ENCODE assay signal across 13 mouse cellular contexts in the genomic region with DNA sequence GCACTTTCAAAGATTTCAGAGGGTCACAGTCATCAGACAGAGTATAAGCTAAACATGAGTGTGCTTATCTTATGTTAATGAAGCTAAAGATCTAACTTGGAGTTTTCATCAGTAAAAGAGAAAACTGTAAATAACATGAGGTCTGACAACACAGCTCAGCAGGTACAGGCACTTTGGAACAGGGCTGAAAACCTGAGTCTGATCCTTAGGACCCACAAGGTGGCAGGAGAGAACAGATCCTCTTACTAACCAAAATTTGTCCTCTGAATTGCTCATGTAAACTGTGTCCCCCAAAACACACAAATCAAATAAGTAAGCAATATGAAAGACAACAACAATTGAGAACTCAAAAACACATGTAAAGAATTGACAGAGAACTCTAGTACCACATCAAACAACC.
DNase-seq lines count a peak whose midpoint lies in the region; ATAC-seq and TF ChIP-seq lines count a peak whose summit lies in the region.
"Had no signal": no experiment of that assay in that cellular context is flagged by ENCODE, and none has a peak within 500 bp of the region (broad histone marks: within the 10 kb centered on the region; RNA-seq: fewer than 3 reads in every experiment).

No protein-coding gene starts in this region.

- TF ChIP-seq EP300 in liver, postnatal 0 days (IDR thresholded peaks at IDR 0.05; ENCODE audit: low read depth): no peak
- TF ChIP-seq EP300 in MEL (IDR thresholded peaks at IDR 0.05; ENCODE audit: low read depth in 1 of 2, low read length in 2 of 2): no peak

- peak; percentile 24 for DNase-seq in embryo, embryonic 10.5 days (ENCODE audit: low spot score)
- DNase-seq in embryo, embryonic 11 days: no peak
- no peak for DNase-seq in liver, postnatal 0 days
- no peak for DNase-seq in liver
- DNase-seq in MEL (ENCODE audit: low read depth, low spot score): peak; percentile 25
- DNase-seq in cerebellum, postnatal 25 days: peak; percentile 28 to 54
- DNase-seq in adrenal gland, postnatal 14 days: no peak
- DNase-seq in kidney, adult 2 months: no peak
- DNase-seq: lung, postnatal 10 days had no signal

- H3K4me1 ChIP-seq in liver, postnatal 0 days (ENCODE audit: insufficient read depth): no peaks in the 10 kb centered on the region
- peaks cover 0 to 4% of the 10 kb centered on the region in 2 experiments; a peak in 2 of 4 replicates for H3K4me1 ChIP-seq in MEL (ENCODE audit: control insufficient read depth in 1 of 2, insufficient read depth in 2 of 2, low read length in 2 of 2)
- H3K4me1 ChIP-seq in kidney, adult 2 months (ENCODE audit: control insufficient read depth, insufficient read depth, low read length): no peaks in the 10 kb centered on the region
- H3K4me1 ChIP-seq: embryonic facial prominence, embryonic 12.5 days; heart, embryonic 13.5 days; hindbrain, embryonic 15.5 days had no signal

- no peak overlapping the region for H3K4me2 ChIP-seq in liver, postnatal 0 days (ENCODE audit: low read depth, low read length)
- H3K4me2 ChIP-seq: embryonic facial prominence, embryonic 12.5 days; heart, embryonic 13.5 days; hindbrain, embryonic 15.5 days had no signal

- no peak overlapping the region for H3K27ac ChIP-seq in liver, postnatal 0 days (ENCODE audit: low read depth)
- no peak overlapping the region for H3K27ac ChIP-seq in MEL (ENCODE audit: control insufficient read depth, low read depth, low read length)
- H3K27ac ChIP-seq in kidney, adult 2 months (ENCODE audit: insufficient read depth, low read depth, low read length): no peak overlapping the region
- H3K27ac ChIP-seq: embryonic facial prominence, embryonic 12.5 days; heart, embryonic 13.5 days; hindbrain, embryonic 15.5 days had no signal

- H3K79me2 ChIP-seq in MEL (ENCODE audit: control insufficient read depth, insufficient read depth, low read length, poor library complexity): no peaks in the 10 kb centered on the region

- no peaks in the 10 kb centered on the region for H3K36me3 ChIP-seq in liver, postnatal 0 days (replicated peaks; ENCODE audit: insufficient read depth, low read length)
- H3K36me3 ChIP-seq in MEL (ENCODE audit: control insufficient read depth in 1 of 2, insufficient read depth in 2 of 2, low read length in 2 of 2): no peaks in the 10 kb centered on the region
- no peaks in the 10 kb centered on the region for H3K36me3 ChIP-seq in kidney, adult 2 months (ENCODE audit: control insufficient read depth, insufficient read depth, low read length)
- H3K36me3 ChIP-seq: embryonic facial prominence, embryonic 12.5 days; heart, embryonic 13.5 days; hindbrain, embryonic 15.5 days had no signal

- H3K9me3 ChIP-seq in liver, postnatal 0 days (ENCODE audit: low read length): no peaks in the 10 kb centered on the region
- no peaks in the 10 kb centered on the region for H3K9me3 ChIP-seq in MEL (replicated peaks; ENCODE audit: insufficient read depth, low read length)
- H3K9me3 ChIP-seq: embryonic facial prominence, embryonic 12.5 days; heart, embryonic 13.5 days; hindbrain, embryonic 15.5 days had no signal

- H3K27me3 ChIP-seq in liver, postnatal 0 days (ENCODE audit: insufficient read depth, low read length): no peaks in the 10 kb centered on the region
- H3K27me3 ChIP-seq in MEL (ENCODE audit: control insufficient read depth in 1 of 2, insufficient read depth in 2 of 2, low read length in 2 of 2): no peaks in the 10 kb centered on the region
- no peaks in the 10 kb centered on the region for H3K27me3 ChIP-seq in kidney, adult 2 months (replicated peaks; ENCODE audit: control insufficient read depth, insufficient read depth, low read length)
- H3K27me3 ChIP-seq: embryonic facial prominence, embryonic 12.5 days; heart, embryonic 13.5 days; hindbrain, embryonic 15.5 days had no signal

- ATAC-seq in liver, postnatal 0 days: no peak

- H3K9ac ChIP-seq in liver, postnatal 0 days (replicated peaks): no peak overlapping the region
- H3K9ac ChIP-seq in MEL (ENCODE audit: control insufficient read depth, low read depth, low read length, poor library complexity, severe bottlenecking): no peak overlapping the region
- H3K9ac ChIP-seq: embryonic facial prominence, embryonic 12.5 days; heart, embryonic 13.5 days; hindbrain, embryonic 15.5 days had no signal

- peak; percentile 48 for TF ChIP-seq CTCF in liver, postnatal 0 days (IDR thresholded peaks at IDR 0.05; ENCODE audit: low read depth)
- TF ChIP-seq CTCF in MEL (IDR thresholded peaks at IDR 0.05 in 2 of 3, conservative IDR thresholded peaks at IDR 0.05 in 1 of 3; ENCODE audit: control insufficient read depth in 1 of 3, insufficient read depth in 1 of 3, low read depth in 2 of 3, low read length in 3 of 3, poor library complexity in 1 of 3, severe bottlenecking in 1 of 3): peak; percentile 9 to 53 (median 13); a peak in 2 of 6 replicates
- no peak; the same call in 1 of the 2 replicates for TF ChIP-seq CTCF in kidney, adult 2 months (conservative IDR thresholded peaks at IDR 0.05; ENCODE audit: insufficient read depth, insufficient read length, low read depth, low read length)

- peak; percentile 49 for TF ChIP-seq RAD21 in MEL (IDR thresholded peaks at IDR 0.05; ENCODE audit: low read depth, low read length)

- TF ChIP-seq POLR2A in MEL (IDR thresholded peaks at IDR 0.05; ENCODE audit: control insufficient read depth in 1 of 2, insufficient read depth in 1 of 2, low read depth in 1 of 2, low read length in 2 of 2, poor library complexity in 1 of 2): no peak
- TF ChIP-seq POLR2A in kidney, adult 2 months (IDR thresholded peaks at IDR 0.05; ENCODE audit: low read depth, low read length): no peak

- H3K4me3 ChIP-seq in liver, postnatal 0 days (ENCODE audit: low read depth, low read length): no peak overlapping the region
- no peak overlapping the region for H3K4me3 ChIP-seq in MEL (ENCODE audit: control insufficient read depth in 1 of 2, insufficient read depth in 1 of 2, low read depth in 2 of 2, low read length in 2 of 2)
- no peak overlapping the region for H3K4me3 ChIP-seq in kidney, adult 2 months (ENCODE audit: insufficient read depth, low read depth, low read length)
- H3K4me3 ChIP-seq: embryonic facial prominence, embryonic 12.5 days; heart, embryonic 13.5 days; hindbrain, embryonic 15.5 days; myocyte had no signal

TF ChIP-seq in MEL, 35 proteins besides CTCF, POLR2A, EP300 and RAD21:
- TF ChIP-seq KAT2A (conservative IDR thresholded peaks at IDR 0.05; ENCODE audit: low read depth, low read length) (no peak), USF1 (IDR thresholded peaks at IDR 0.05; ENCODE audit: low read depth, low read length) (no peak), SMC3 (IDR thresholded peaks at IDR 0.05; ENCODE audit: low read depth, low read length) (peak; percentile 73)

Comparison
In these comparisons a context has a peak if more than half of its experiments do, and no peak if none do; other contexts are left out.
1. DNase-seq: peak in embryo, embryonic 10.5 days (single experiment), MEL (single experiment) and cerebellum, postnatal 25 days (2 of 2); none in embryo, embryonic 11 days (single experiment), liver, postnatal 0 days (single experiment), liver (single experiment), adrenal gland, postnatal 14 days (single experiment) and kidney, adult 2 months (single experiment).